Mouse (Mus musculus): ENCODE measurements around the gene Cryba1. TPM values are rescaled to one million over a fixed set of nuclear protein-coding genes. Genes with fewer than 3 reads are reported as not detected.
"Not testable (repeated sequence)": the region's sequence is repeated elsewhere in the genome, so short reads cannot be mapped to it uniquely, and the experiment has no call there.

Cryba1 gene
- not detected in 2 replicates for total RNA-seq (2017)

- no peak for ATAC-seq (ENCODE audit: extremely low read depth, insufficient number of reproducible peaks, low FRiP score, poor library complexity, severe bottlenecking)
Observed at GRCm38 (mm10) chr11:77725183-77725582, at the start of gene Cryba1. TSS of gene Cryba1 (minus strand) at chr11:77725283.

- no peak for ATAC-seq (ENCODE audit: extremely low read depth, insufficient number of reproducible peaks, low FRiP score, poor library complexity, severe bottlenecking)
Observed at GRCm38 (mm10) chr11:77771879-77772713, 47.0 kb upstream of the Cryba1 start.

- no peak for ATAC-seq (ENCODE audit: extremely low read depth, insufficient number of reproducible peaks, low FRiP score, poor library complexity, severe bottlenecking)
Observed at GRCm38 (mm10) chr11:77770346-77770745, 45.3 kb upstream of the Cryba1 start.

- no peak for ATAC-seq (ENCODE audit: extremely low read depth, insufficient number of reproducible peaks, low FRiP score, poor library complexity, severe bottlenecking)
Observed at GRCm38 (mm10) chr11:77769496-77769895, 44.4 kb upstream of the Cryba1 start.

GRCm38 (mm10) chr11:77766351-77767001 is 41.4 kb upstream of the Cryba1 start:
- ATAC-seq (ENCODE audit: extremely low read depth, insufficient number of reproducible peaks, low FRiP score, poor library complexity, severe bottlenecking) = no peak

GRCm38 (mm10) chr11:77765459-77765777 is 40.3 kb upstream of the Cryba1 start:
- no peak for ATAC-seq (ENCODE audit: extremely low read depth, insufficient number of reproducible peaks, low FRiP score, poor library complexity, severe bottlenecking)

- no peak for ATAC-seq (ENCODE audit: extremely low read depth, insufficient number of reproducible peaks, low FRiP score, poor library complexity, severe bottlenecking)
Observed at GRCm38 (mm10) chr11:77764694-77765458, 39.8 kb upstream of the Cryba1 start.

GRCm38 (mm10) chr11:77763673-77764340 is 38.7 kb upstream of the Cryba1 start:
- no peak for ATAC-seq (ENCODE audit: extremely low read depth, insufficient number of reproducible peaks, low FRiP score, poor library complexity, severe bottlenecking)

- peak; percentile 46; the same call in 1 of the 2 replicates for ATAC-seq (ENCODE audit: extremely low read depth, insufficient number of reproducible peaks, low FRiP score, poor library complexity, severe bottlenecking)
Observed at GRCm38 (mm10) chr11:77762783-77763672, 37.9 kb upstream of the Cryba1 start, which contains the start of gene Myo18a. TSS of gene Myo18a (plus strand) at chr11:77763246.

GRCm38 (mm10) chr11:77760031-77760430 is 34.9 kb upstream of the Cryba1 start:
- ATAC-seq (ENCODE audit: extremely low read depth, insufficient number of reproducible peaks, low FRiP score, poor library complexity, severe bottlenecking) = no peak

- ATAC-seq (ENCODE audit: extremely low read depth, insufficient number of reproducible peaks, low FRiP score, poor library complexity, severe bottlenecking) = no peak
Observed at GRCm38 (mm10) chr11:77753469-77753868, 28.4 kb upstream of the Cryba1 start.

GRCm38 (mm10) chr11:77752525-77752924 is 27.4 kb upstream of the Cryba1 start:
- no peak for ATAC-seq (ENCODE audit: extremely low read depth, insufficient number of reproducible peaks, low FRiP score, poor library complexity, severe bottlenecking)

- no peak for ATAC-seq (ENCODE audit: extremely low read depth, insufficient number of reproducible peaks, low FRiP score, poor library complexity, severe bottlenecking)
Observed at GRCm38 (mm10) chr11:77748996-77749395, 23.9 kb upstream of the Cryba1 start.

GRCm38 (mm10) chr11:77747103-77747502 is 22.0 kb upstream of the Cryba1 start:
- not testable (repeated sequence) for ATAC-seq (ENCODE audit: extremely low read depth, insufficient number of reproducible peaks, low FRiP score, poor library complexity, severe bottlenecking)

GRCm38 (mm10) chr11:77746652-77747051 is 21.6 kb upstream of the Cryba1 start:
- no peak for ATAC-seq (ENCODE audit: extremely low read depth, insufficient number of reproducible peaks, low FRiP score, poor library complexity, severe bottlenecking)

GRCm38 (mm10) chr11:77743966-77744365 is 18.9 kb upstream of the Cryba1 start:
- ATAC-seq (ENCODE audit: extremely low read depth, insufficient number of reproducible peaks, low FRiP score, poor library complexity, severe bottlenecking) = 0 out of 2 replicates have a peak, but pooled peaks have one; percentile 36

GRCm38 (mm10) chr11:77738555-77738954 is 13.5 kb upstream of the Cryba1 start:
- no peak for ATAC-seq (ENCODE audit: extremely low read depth, insufficient number of reproducible peaks, low FRiP score, poor library complexity, severe bottlenecking)

- ATAC-seq (ENCODE audit: extremely low read depth, insufficient number of reproducible peaks, low FRiP score, poor library complexity, severe bottlenecking) = peak; percentile 48; the same call in 1 of the 2 replicates
Observed at GRCm38 (mm10) chr11:77737289-77737688, 12.2 kb upstream of the Cryba1 start.
